Mouse (Mus musculus): Measurements from ENCODE around the gene Tmed11. TPM values are rescaled to one million over a fixed set of nuclear protein-coding genes. Genes with fewer than 3 reads are reported as not detected.
"Not testable (repeated sequence)": the region's sequence is repeated elsewhere in the genome, so short reads cannot be mapped to it uniquely, and the experiment has no call there.

Gene Tmed11
- polyA plus RNA-seq, 1 experiment from 2014 or later: not detected

GRCm38 (mm10) chr5:108758396-108758795, 36.8 kb downstream of the Tmed11 start:
- peak; percentile 24 for DNase-seq (ENCODE audit: low spot score)
- H3K4me3 ChIP-seq (ENCODE audit: low read depth, low read length): no peak overlapping the region
- 56% methylated on average over 3 of the region's 3 CpGs for WGBS

GRCm38 (mm10) chr5:108751258-108751657, 43.9 kb downstream of the Tmed11 start:
- H3K4me3 ChIP-seq (ENCODE audit: low read depth, low read length); ATAC-seq (ENCODE audit: insufficient number of reproducible peaks, low FRiP score, low TSS enrichment, low read depth); H3K9me3 ChIP-seq (ENCODE audit: control insufficient read depth, low read length); H3K27me3 ChIP-seq (ENCODE audit: control insufficient read depth, insufficient read depth, low read length); H3K4me2 ChIP-seq (ENCODE audit: low read depth, severe bottlenecking); DNase-seq (ENCODE audit: low spot score); H3K4me1 ChIP-seq (ENCODE audit: control insufficient read depth, insufficient read depth, low read length); H3K9ac ChIP-seq (ENCODE audit: low read length); H3K27ac ChIP-seq (replicated peaks; ENCODE audit: low read depth, low read length); H3K36me3 ChIP-seq (ENCODE audit: control insufficient read depth, insufficient read depth, low read length): not testable (repeated sequence)
- WGBS: 78% methylated on average over 4 of the region's 4 CpGs

More at GRCm38 (mm10) chr5:108758396-108758795, 36.8 kb downstream of the Tmed11 start:
- Histone ChIP-seq H3K9ac (ENCODE audit: low read length) (no peak overlapping the region), H3K4me1 (ENCODE audit: control insufficient read depth, insufficient read depth, low read length) (no peaks in the 10 kb centered on the region), H3K9me3 (ENCODE audit: control insufficient read depth, low read length) (no peaks in the 10 kb centered on the region), H3K27me3 (ENCODE audit: control insufficient read depth, insufficient read depth, low read length) (no peaks in the 10 kb centered on the region), H3K27ac (replicated peaks; ENCODE audit: low read depth, low read length) (no peak overlapping the region), H3K36me3 (ENCODE audit: control insufficient read depth, insufficient read depth, low read length) (no peaks in the 10 kb centered on the region), H3K4me2 (ENCODE audit: low read depth, severe bottlenecking) (no peak overlapping the region)
- no peak for ATAC-seq (ENCODE audit: insufficient number of reproducible peaks, low FRiP score, low TSS enrichment, low read depth)

- no peaks in the 10 kb centered on the region for H3K4me1 ChIP-seq (ENCODE audit: control insufficient read depth, insufficient read depth, low read length)
- 76% methylated on average over 5 of the region's 5 CpGs for WGBS
- H3K9ac ChIP-seq (ENCODE audit: low read length): no peak overlapping the region
Observed at GRCm38 (mm10) chr5:108750328-108751210, 44.6 kb downstream of the Tmed11 start.

GRCm38 (mm10) chr5:108744629-108745028, 50.5 kb downstream of the Tmed11 start:
- WGBS: 83% methylated on average over 3 of the region's 3 CpGs
- no peak for ATAC-seq (ENCODE audit: insufficient number of reproducible peaks, low FRiP score, low TSS enrichment, low read depth)
- H3K9ac ChIP-seq (ENCODE audit: low read length): no peak overlapping the region

More at GRCm38 (mm10) chr5:108750328-108751210, 44.6 kb downstream of the Tmed11 start:
- DNase-seq (ENCODE audit: low spot score) (no peak), ATAC-seq (ENCODE audit: insufficient number of reproducible peaks, low FRiP score, low TSS enrichment, low read depth) (no peak)
- no peak overlapping the region for H3K4me2 ChIP-seq (ENCODE audit: low read depth, severe bottlenecking)
- no peaks in the 10 kb centered on the region for H3K36me3 ChIP-seq (ENCODE audit: control insufficient read depth, insufficient read depth, low read length)
- no peaks in the 10 kb centered on the region for H3K27me3 ChIP-seq (ENCODE audit: control insufficient read depth, insufficient read depth, low read length)
- no peaks in the 10 kb centered on the region for H3K9me3 ChIP-seq (ENCODE audit: control insufficient read depth, low read length)
- H3K27ac ChIP-seq (replicated peaks; ENCODE audit: low read depth, low read length): no peak overlapping the region
- H3K4me3 ChIP-seq (ENCODE audit: low read depth, low read length): no peak overlapping the region

GRCm38 (mm10) chr5:108743856-108744255, 51.3 kb downstream of the Tmed11 start:
- WGBS: 63% methylated on average over 2 of the region's 2 CpGs
- Histone ChIP-seq H3K4me1 (ENCODE audit: control insufficient read depth, insufficient read depth, low read length) (no peaks in the 10 kb centered on the region), H3K27me3 (ENCODE audit: control insufficient read depth, insufficient read depth, low read length) (no peaks in the 10 kb centered on the region), H3K27ac (replicated peaks; ENCODE audit: low read depth, low read length) (no peak overlapping the region), H3K9me3 (ENCODE audit: control insufficient read depth, low read length) (no peaks in the 10 kb centered on the region), H3K36me3 (ENCODE audit: control insufficient read depth, insufficient read depth, low read length) (no peaks in the 10 kb centered on the region), H3K9ac (ENCODE audit: low read length) (no peak overlapping the region), H3K4me2 (ENCODE audit: low read depth, severe bottlenecking) (no peak overlapping the region), H3K4me3 (ENCODE audit: low read depth, low read length) (no peak overlapping the region)
- ATAC-seq (ENCODE audit: insufficient number of reproducible peaks, low FRiP score, low TSS enrichment, low read depth) (no peak), DNase-seq (ENCODE audit: low spot score) (no peak)

More at GRCm38 (mm10) chr5:108744629-108745028, 50.5 kb downstream of the Tmed11 start:
- no peaks in the 10 kb centered on the region for H3K9me3 ChIP-seq (ENCODE audit: control insufficient read depth, low read length)
- no peaks in the 10 kb centered on the region for H3K36me3 ChIP-seq (ENCODE audit: control insufficient read depth, insufficient read depth, low read length)
- no peak overlapping the region for H3K4me2 ChIP-seq (ENCODE audit: low read depth, severe bottlenecking)
- H3K27ac ChIP-seq (replicated peaks; ENCODE audit: low read depth, low read length): no peak overlapping the region
- no peaks in the 10 kb centered on the region for H3K27me3 ChIP-seq (ENCODE audit: control insufficient read depth, insufficient read depth, low read length)
- no peak overlapping the region for H3K4me3 ChIP-seq (ENCODE audit: low read depth, low read length)
- DNase-seq (ENCODE audit: low spot score): no peak
- no peaks in the 10 kb centered on the region for H3K4me1 ChIP-seq (ENCODE audit: control insufficient read depth, insufficient read depth, low read length)

- DNase-seq (ENCODE audit: low spot score) (no peak), ATAC-seq (ENCODE audit: insufficient number of reproducible peaks, low FRiP score, low TSS enrichment, low read depth) (no peak)
- Histone ChIP-seq H3K27ac (replicated peaks; ENCODE audit: low read depth, low read length) (no peak overlapping the region), H3K4me2 (ENCODE audit: low read depth, severe bottlenecking) (no peak overlapping the region), H3K9me3 (ENCODE audit: control insufficient read depth, low read length) (no peaks in the 10 kb centered on the region), H3K4me3 (ENCODE audit: low read depth, low read length) (no peak overlapping the region), H3K4me1 (ENCODE audit: control insufficient read depth, insufficient read depth, low read length) (no peaks in the 10 kb centered on the region), H3K9ac (ENCODE audit: low read length) (no peak overlapping the region), H3K27me3 (ENCODE audit: control insufficient read depth, insufficient read depth, low read length) (no peaks in the 10 kb centered on the region), H3K36me3 (ENCODE audit: control insufficient read depth, insufficient read depth, low read length) (no peaks in the 10 kb centered on the region)
- 73% methylated on average over 2 of the region's 2 CpGs for WGBS
Observed at GRCm38 (mm10) chr5:108742596-108742995, 52.6 kb downstream of the Tmed11 start.

GRCm38 (mm10) chr5:108741844-108742243, 53.3 kb downstream of the Tmed11 start:
- Histone ChIP-seq H3K4me2 (ENCODE audit: low read depth, severe bottlenecking) (no peak overlapping the region), H3K4me3 (ENCODE audit: low read depth, low read length) (no peak overlapping the region), H3K27me3 (ENCODE audit: control insufficient read depth, insufficient read depth, low read length) (no peaks in the 10 kb centered on the region), H3K36me3 (ENCODE audit: control insufficient read depth, insufficient read depth, low read length) (no peaks in the 10 kb centered on the region), H3K27ac (replicated peaks; ENCODE audit: low read depth, low read length) (no peak overlapping the region), H3K4me1 (ENCODE audit: control insufficient read depth, insufficient read depth, low read length) (no peaks in the 10 kb centered on the region), H3K9me3 (ENCODE audit: control insufficient read depth, low read length) (no peaks in the 10 kb centered on the region), H3K9ac (ENCODE audit: low read length) (no peak overlapping the region)
- no peak for DNase-seq (ENCODE audit: low spot score)
- ATAC-seq (ENCODE audit: insufficient number of reproducible peaks, low FRiP score, low TSS enrichment, low read depth): no peak
- WGBS: 83% methylated on average over 2 of the region's 2 CpGs

- H3K4me2 ChIP-seq (ENCODE audit: low read depth, severe bottlenecking): no peak overlapping the region
- H3K9me3 ChIP-seq (ENCODE audit: control insufficient read depth, low read length): no peaks in the 10 kb centered on the region
- H3K4me1 ChIP-seq (ENCODE audit: control insufficient read depth, insufficient read depth, low read length): no peaks in the 10 kb centered on the region
- no peaks in the 10 kb centered on the region for H3K36me3 ChIP-seq (ENCODE audit: control insufficient read depth, insufficient read depth, low read length)
- ATAC-seq (ENCODE audit: insufficient number of reproducible peaks, low FRiP score, low TSS enrichment, low read depth) (no peak), DNase-seq (ENCODE audit: low spot score) (no peak)
- no peak overlapping the region for H3K27ac ChIP-seq (replicated peaks; ENCODE audit: low read depth, low read length)
- 89% methylated on average over 1 of the region's 1 CpGs for WGBS
- H3K4me3 ChIP-seq (ENCODE audit: low read depth, low read length): no peak overlapping the region
- no peaks in the 10 kb centered on the region for H3K27me3 ChIP-seq (ENCODE audit: control insufficient read depth, insufficient read depth, low read length)
- no peak overlapping the region for H3K9ac ChIP-seq (ENCODE audit: low read length)
Observed at GRCm38 (mm10) chr5:108727425-108727824, 67.7 kb downstream of the Tmed11 start.

Data from limb, embryonic 11.5 days (tissue).